Mouse (Mus musculus) hindbrain, embryonic 10.5 days (tissue): ENCODE measurements around the gene Mesd. TPM values are rescaled to one million over a fixed set of nuclear protein-coding genes. Genes with fewer than 3 reads are reported as not detected.
"Not testable (repeated sequence)": the region's sequence is repeated elsewhere in the genome, so short reads cannot be mapped to it uniquely, and the experiment has no call there.

Experiments used
- DNase-seq: peaks from one replicate; pipeline ENCODE4 v3.0.0-alpha.2; 2017; ENCODE audit warnings: low spot score
- H3K27ac ChIP-seq: fragments of 300-500 bp; sonication (generic); 2 replicates; pipeline ENCODE4 v1.5.1; 2016; ENCODE audit warnings: mild to moderate bottlenecking, moderate library complexity
- H3K27me3 ChIP-seq: fragments of 300-500 bp; sonication (generic); 2 replicates; pipeline ENCODE4 v1.6.1; 2016; ENCODE audit warnings: mild to moderate bottlenecking; ENCODE audit not compliant: poor library complexity, insufficient read depth, severe bottlenecking
- H3K36me3 ChIP-seq: fragments of 300-500 bp; sonication (generic); 2 replicates; pipeline ENCODE4 v1.6.1; 2016; ENCODE audit warnings: mild to moderate bottlenecking, moderate library complexity
- H3K4me1 ChIP-seq: fragments of 300-500 bp; sonication (generic); replicated peaks from 2 replicates; pipeline ENCODE4 v1.6.1; 2016; ENCODE audit warnings: mild to moderate bottlenecking
- H3K4me3 ChIP-seq: fragments of 300-500 bp; sonication (generic); 2 replicates; pipeline ENCODE4 v1.5.1; 2016; ENCODE audit warnings: mild to moderate bottlenecking, moderate library complexity
- H3K9me3 ChIP-seq: fragments of 300-500 bp; sonication (generic); 2 replicates; pipeline ENCODE4 v1.6.1; 2016; ENCODE audit warnings: mild to moderate bottlenecking, moderate library complexity
- WGBS: fragments of 180-500 bp; shearing (Covaris S2); methylation state at CpG from one replicate; pipeline ENCODE4 v1.1.7; 2016; 5-methylcytosine and 5-hydroxymethylcytosine counted together
- polyA plus RNA-seq: library from polyadenylated mRNA; unstranded; fragments of >200 nt; fragmentation: Nextera tagmentation; extraction: Ambion mirVana; gene quantifications from 2 replicates; pipeline ENCODE4 v1.2.1, GENCODE M21; 2016

The Mesd gene
- polyA plus RNA-seq, 1 experiment from 2014 or later, result 73.4 TPM

DNA sequence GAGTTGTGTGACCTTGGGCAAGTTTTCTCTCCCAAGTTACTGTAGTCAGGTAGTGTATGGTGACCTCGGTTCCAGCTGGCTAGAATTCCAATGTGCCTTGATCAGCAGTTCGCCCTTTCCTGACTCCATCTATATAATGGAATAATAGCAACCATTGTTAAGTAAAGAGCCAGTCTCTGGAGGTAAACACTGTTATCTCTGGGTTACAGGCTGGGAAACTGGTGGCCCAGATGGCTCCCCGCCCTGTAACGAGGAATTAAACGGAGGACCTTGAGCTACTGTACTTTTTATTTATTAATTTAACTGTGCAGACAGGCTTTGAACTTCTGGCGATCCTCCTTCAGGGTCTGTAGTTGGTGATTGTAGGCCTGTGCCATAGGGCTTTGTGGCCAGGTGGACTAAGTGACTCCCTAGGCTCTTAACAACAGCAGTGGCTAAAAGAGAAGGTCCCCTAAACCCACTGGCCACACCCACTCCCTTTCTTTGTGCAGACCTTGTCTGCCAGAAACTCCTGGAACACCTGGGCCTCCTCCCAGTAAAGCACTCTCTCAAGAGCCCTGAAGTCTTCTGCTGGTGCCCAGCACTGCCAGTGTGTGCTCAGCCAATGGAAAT, 761 bp downstream of the Mesd start:
- Histone ChIP-seq H3K36me3 (peaks cover 12% of the 10 kb centered on the region), H3K4me1 (peaks cover 52% of the 10 kb centered on the region), H3K9me3 (peaks cover 6% of the 10 kb centered on the region; the same call in 1 of the 2 replicates), H3K27me3 (no peaks in the 10 kb centered on the region), H3K27ac (peak overlapping the region; percentile 99), H3K4me3 (peak overlapping the region; percentile 86)
- no peak for DNase-seq
- 49% methylated on average over 6 of the region's 6 CpGs for WGBS

DNA sequence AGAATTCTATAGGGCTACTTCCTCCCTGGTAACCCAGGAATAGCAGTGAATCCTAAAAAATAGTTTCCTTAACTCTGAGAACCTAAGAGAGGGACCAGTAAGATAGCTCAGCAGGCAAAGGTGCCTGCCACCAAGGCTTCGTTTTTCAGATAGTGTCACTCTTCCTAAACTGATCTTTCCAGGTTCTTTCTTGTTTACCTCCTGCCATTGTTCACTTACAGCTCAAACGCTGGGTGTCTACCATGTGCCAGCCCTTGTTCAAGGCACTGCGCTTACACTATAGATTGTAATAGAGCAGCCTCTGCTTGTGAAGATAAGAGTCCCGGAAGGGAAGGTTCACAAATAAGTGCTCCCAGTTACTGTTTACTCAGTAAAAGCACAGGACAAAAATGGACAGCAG, 1.6 kb downstream of the Mesd start:
- Histone ChIP-seq H3K36me3 (peaks cover 12% of the 10 kb centered on the region), H3K4me1 (peaks cover 44% of the 10 kb centered on the region), H3K27me3 (no peaks in the 10 kb centered on the region), H3K9me3 (peaks cover 6% of the 10 kb centered on the region; the same call in 1 of the 2 replicates), H3K27ac (no peak overlapping the region), H3K4me3 (no peak overlapping the region)
- WGBS, result 82% methylated on average over 4 of the region's 4 CpGs
- no peak for DNase-seq

GRCm38 (mm10) chr7:83886366-83887129, 2.3 kb downstream of the Mesd start:
- no peak for DNase-seq
- WGBS, result 92% methylated on average over 6 of the region's 6 CpGs
- Histone ChIP-seq H3K27me3 (no peaks in the 10 kb centered on the region), H3K4me1 (peaks cover 40% of the 10 kb centered on the region), H3K36me3 (peaks cover 11% of the 10 kb centered on the region), H3K9me3 (peaks cover 6% of the 10 kb centered on the region; the same call in 1 of the 2 replicates), H3K27ac (no peak overlapping the region), H3K4me3 (no peak overlapping the region)

DNA sequence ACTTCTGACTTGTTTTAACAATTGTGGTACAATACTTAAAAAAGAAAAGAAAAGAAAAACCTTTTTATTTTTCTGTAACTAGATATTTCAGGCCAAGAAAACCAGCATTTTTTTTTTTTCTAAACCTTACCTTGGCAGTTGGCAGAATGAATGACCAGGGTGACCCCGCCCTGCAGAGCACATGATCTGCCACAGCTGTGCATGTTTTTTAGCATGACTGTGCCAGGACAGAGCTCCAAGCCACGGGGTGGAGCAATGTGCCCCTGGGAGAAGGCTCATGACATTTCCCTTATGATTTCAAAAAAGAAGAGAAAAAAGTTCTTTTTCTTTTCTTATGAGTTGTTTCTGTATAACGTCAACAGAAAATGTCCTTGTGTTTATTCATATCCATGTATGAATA, 5.1 kb downstream of the Mesd start:
- Histone ChIP-seq H3K4me1 (peaks cover 34% of the 10 kb centered on the region), H3K27me3 (no peaks in the 10 kb centered on the region), H3K27ac (no peak overlapping the region), H3K36me3 (peaks cover 2% of the 10 kb centered on the region), H3K4me3 (no peak overlapping the region), H3K9me3 (no peaks in the 10 kb centered on the region)
- 72% methylated on average over 3 of the region's 3 CpGs for WGBS
- no peak for DNase-seq

- not testable (repeated sequence) for H3K27me3 ChIP-seq, DNase-seq, H3K27ac ChIP-seq, H3K9me3 ChIP-seq, H3K4me3 ChIP-seq, H3K36me3 ChIP-seq
- peaks cover 31% of the 10 kb centered on the region for H3K4me1 ChIP-seq
- WGBS, result 89% methylated on average over 5 of the region's 5 CpGs
These were observed 5.7 kb downstream of the Mesd start for GRCm38 (mm10) chr7:83889946-83890345.

DNA sequence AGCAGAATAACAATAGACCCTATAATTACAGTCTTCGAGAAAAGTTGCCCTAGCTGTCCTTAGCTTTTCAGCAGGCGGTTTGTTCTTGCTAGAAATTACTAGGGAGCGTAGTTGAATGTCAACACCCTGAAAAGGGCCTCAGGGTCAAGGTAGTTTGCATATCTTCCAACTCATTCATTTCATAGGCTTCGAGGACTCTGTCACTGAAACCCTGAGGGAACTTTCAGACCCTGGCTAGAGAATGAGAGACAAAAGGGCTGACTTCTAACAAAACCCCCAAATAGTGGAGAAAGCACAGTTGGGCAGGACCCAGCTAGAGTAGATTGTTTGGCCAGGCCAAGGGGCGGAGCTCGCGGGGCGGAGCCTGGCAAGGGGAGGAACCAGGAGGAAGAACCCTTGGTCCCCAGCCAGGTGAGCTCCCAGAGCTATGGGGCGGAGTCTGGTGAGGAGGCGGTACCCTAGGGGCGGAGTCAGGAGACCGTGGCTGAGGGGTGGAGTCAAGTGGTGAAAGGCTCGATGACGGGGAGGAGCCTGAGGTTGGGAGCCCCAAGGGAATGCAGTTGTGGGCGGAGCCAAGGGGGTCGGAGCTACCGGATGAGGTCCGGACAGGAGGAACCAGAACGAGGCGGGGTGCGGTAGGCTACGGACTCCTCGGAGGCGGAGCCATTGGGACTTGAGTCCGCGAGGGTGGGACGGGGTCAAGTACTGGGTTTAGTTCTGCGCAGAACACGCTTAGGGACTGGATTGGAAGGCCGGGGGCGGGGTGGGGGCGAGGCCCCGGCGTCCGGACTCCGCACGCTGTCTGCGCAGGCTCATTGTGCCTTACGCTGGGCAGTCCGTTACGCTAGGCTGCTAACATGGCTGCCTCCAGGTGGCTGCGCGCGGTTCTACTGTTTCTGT, 7.4 kb downstream of the Mesd start:
- Histone ChIP-seq H3K27ac (peak overlapping the region; percentile 92), H3K36me3 (peaks cover 25% of the 10 kb centered on the region), H3K4me1 (peaks cover 27% of the 10 kb centered on the region), H3K27me3 (no peaks in the 10 kb centered on the region), H3K4me3 (peak overlapping the region; percentile 76), H3K9me3 (no peaks in the 10 kb centered on the region)
- DNase-seq, result peak; percentile 98
- WGBS, result 3% methylated on average over 44 of the region's 44 CpGs

GRCm38 (mm10) chr7:83892333-83892669, 8.0 kb downstream of the Mesd start:
- Histone ChIP-seq H3K27me3 (no peaks in the 10 kb centered on the region), H3K4me3 (peak overlapping the region; percentile 76), H3K9me3 (no peaks in the 10 kb centered on the region), H3K4me1 (peaks cover 27% of the 10 kb centered on the region), H3K27ac (peak overlapping the region; percentile 92), H3K36me3 (peaks cover 29% of the 10 kb centered on the region)
- under 1% methylated on average over 21 of the region's 21 CpGs for WGBS
- DNase-seq, result no peak

GRCm38 (mm10) chr7:83894348-83894747, 10.1 kb downstream of the Mesd start:
- peaks cover 49% of the 10 kb centered on the region for H3K36me3 ChIP-seq
- 91% methylated on average over 1 of the region's 1 CpGs for WGBS

DNA sequence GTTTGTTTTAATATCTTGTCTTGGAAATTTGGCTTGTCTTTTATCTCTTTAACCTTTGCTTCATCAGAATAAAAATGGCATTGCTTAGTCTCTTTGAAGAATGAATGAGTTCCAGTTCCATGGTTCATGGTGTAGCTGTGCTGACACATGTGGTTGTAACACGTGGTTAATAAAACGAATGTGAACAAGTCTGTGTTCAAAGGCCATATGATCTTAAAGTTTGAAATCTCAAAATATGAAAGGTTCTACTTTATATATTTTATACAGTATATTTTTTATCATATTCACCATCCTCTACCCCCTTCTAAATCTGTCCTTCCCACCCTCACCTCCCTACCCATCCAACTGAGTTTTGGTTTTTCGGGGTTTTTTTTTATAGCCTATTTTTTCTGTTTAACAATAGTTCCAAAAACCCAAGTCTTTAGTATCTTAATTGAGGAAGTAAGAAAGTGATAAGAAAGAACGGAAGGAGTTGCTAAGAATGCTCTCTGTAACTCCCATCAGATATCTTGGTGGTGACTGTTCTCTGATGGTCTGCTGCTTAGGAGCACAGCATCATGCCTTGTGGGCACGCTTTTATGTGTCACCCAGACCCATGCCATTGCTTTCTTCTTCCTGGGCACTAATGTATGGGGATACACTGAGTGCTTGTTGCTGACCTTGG, 11.9 kb downstream of the Mesd start:
- no peaks in the 10 kb centered on the region for H3K27me3 ChIP-seq
- H3K4me3 ChIP-seq, result no peak overlapping the region
- peaks cover 27% of the 10 kb centered on the region for H3K4me1 ChIP-seq
- no peak overlapping the region for H3K27ac ChIP-seq
- WGBS, result 96% methylated on average over 5 of the region's 5 CpGs
- no peaks in the 10 kb centered on the region for H3K9me3 ChIP-seq
- DNase-seq, result no peak
- peaks cover 64% of the 10 kb centered on the region for H3K36me3 ChIP-seq

More at GRCm38 (mm10) chr7:83894348-83894747, 10.1 kb downstream of the Mesd start:
- Histone ChIP-seq H3K4me3 (no peak overlapping the region), H3K27ac (no peak overlapping the region), H3K4me1 (peaks cover 27% of the 10 kb centered on the region), H3K27me3 (no peaks in the 10 kb centered on the region), H3K9me3 (no peaks in the 10 kb centered on the region)
- DNase-seq, result no peak

- no peak overlapping the region for H3K27ac ChIP-seq
- H3K4me1 ChIP-seq, result peaks cover 13% of the 10 kb centered on the region
- WGBS, result 92% methylated on average over 11 of the region's 11 CpGs
- H3K4me3 ChIP-seq, result no peak overlapping the region
- no peak for DNase-seq
- H3K9me3 ChIP-seq, result no peaks in the 10 kb centered on the region
- H3K36me3 ChIP-seq, result peaks cover 71% of the 10 kb centered on the region
- no peaks in the 10 kb centered on the region for H3K27me3 ChIP-seq
These were observed 14.0 kb downstream of the Mesd start for GRCm38 (mm10) chr7:83898267-83898666.

GRCm38 (mm10) chr7:83900519-83900918, 16.3 kb downstream of the Mesd start:
- Histone ChIP-seq H3K4me1 (no peaks in the 10 kb centered on the region), H3K9me3 (no peaks in the 10 kb centered on the region), H3K36me3 (peaks cover 58% of the 10 kb centered on the region), H3K4me3 (no peak overlapping the region), H3K27ac (no peak overlapping the region), H3K27me3 (no peaks in the 10 kb centered on the region)
- DNase-seq, result no peak
- WGBS, result 79% methylated on average over 3 of the region's 3 CpGs

DNA sequence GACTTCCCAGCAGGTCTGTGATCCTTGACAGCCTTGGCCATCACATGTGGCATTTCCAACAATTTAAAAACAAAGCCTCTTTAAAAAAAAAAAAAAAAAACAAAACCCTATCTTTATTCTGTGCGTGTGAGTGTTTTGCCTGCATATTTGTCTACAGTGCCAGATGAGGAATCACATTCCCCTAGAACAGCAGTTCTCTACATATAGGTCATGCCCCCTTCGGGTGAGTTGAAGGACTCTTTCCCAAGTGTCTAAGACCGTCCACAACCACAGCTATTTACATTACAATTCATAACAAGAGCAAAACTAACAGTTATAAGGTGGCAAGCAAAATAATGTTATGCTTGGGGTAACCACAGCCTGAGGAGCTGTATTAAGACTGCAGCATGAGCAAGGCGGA, 17.2 kb downstream of the Mesd start:
- Histone ChIP-seq H3K36me3 (peaks cover 49% of the 10 kb centered on the region), H3K27me3 (no peaks in the 10 kb centered on the region), H3K4me1 (no peaks in the 10 kb centered on the region), H3K27ac (no peak overlapping the region), H3K9me3 (0 out of 2 replicates have a peak, but pooled peaks cover 4% of the 10 kb centered on the region), H3K4me3 (no peak overlapping the region)
- no peak for DNase-seq
- 82% methylated on average over 4 of the region's 4 CpGs for WGBS
